Mouse (Mus musculus) liver, embryonic 13.5 days (tissue): ENCODE results near the gene Trappc4. TPM values are rescaled to one million over a fixed set of nuclear protein-coding genes. Genes with fewer than 3 reads are reported as not detected.
A peak's percentile ranks its signal among the peaks of the same experiment; 100 is the strongest.

Experiments
- ATAC-seq: fragments of 200-750 bp; cut with Nextera tagmentation; 2 replicates; pipeline ENCODE4 v1.8.0; 2017; ENCODE audit warnings: low read depth, mild to moderate bottlenecking, moderate number of reproducible peaks, moderate library complexity
- DNase-seq: peaks from one replicate; pipeline ENCODE4 v3.0.0; 2022
- H3K27ac ChIP-seq: fragments of 300-500 bp; sonication (generic); 2 replicates; pipeline ENCODE4 v1.5.1; 2015; ENCODE audit warnings: moderate library complexity, mild to moderate bottlenecking, inconsistent platforms
- H3K27me3 ChIP-seq: fragments of 300-500 bp; sonication (generic); 2 replicates; pipeline ENCODE4 v1.6.1; 2015; ENCODE audit warnings: mild to moderate bottlenecking, inconsistent platforms
- H3K36me3 ChIP-seq: fragments of 300-500 bp; sonication (generic); 2 replicates; pipeline ENCODE4 v1.6.1; 2015; ENCODE audit warnings: mild to moderate bottlenecking, inconsistent platforms
- H3K4me1 ChIP-seq: fragments of 300-500 bp; sonication (generic); replicated peaks from 2 replicates; pipeline ENCODE4 v1.6.1; 2015; ENCODE audit warnings: inconsistent platforms
- H3K4me2 ChIP-seq: fragments of 300-500 bp; sonication (generic); 2 replicates; pipeline ENCODE4 v1.6.1; 2015; ENCODE audit warnings: inconsistent platforms, mild to moderate bottlenecking, moderate library complexity
- H3K4me3 ChIP-seq: fragments of 300-500 bp; sonication (generic); replicated peaks from 2 replicates; pipeline ENCODE4 v1.5.1; 2015; ENCODE audit warnings: mild to moderate bottlenecking, inconsistent platforms
- H3K9ac ChIP-seq: fragments of 300-500 bp; sonication (generic); 2 replicates; pipeline ENCODE4 v1.6.1; 2015; ENCODE audit warnings: mild to moderate bottlenecking, inconsistent platforms
- H3K9me3 ChIP-seq: fragments of 300-500 bp; sonication (generic); replicated peaks from 2 replicates; pipeline ENCODE4 v1.6.1; 2016; ENCODE audit warnings: inconsistent platforms
- WGBS: fragments of 180-500 bp; shearing (Covaris S2); methylation state at CpG from one replicate; pipeline ENCODE4 v1.1.7; 2015; ENCODE audit not compliant: insufficient replicate concordance; 5-methylcytosine and 5-hydroxymethylcytosine counted together
- polyA plus RNA-seq: library from polyadenylated mRNA; unstranded; fragments of >200 nt; fragmentation: Nextera tagmentation; extraction: Ambion mirVana; gene quantifications from 2 replicates; pipeline ENCODE4 v1.2.1, GENCODE M21; 2015

Gene Trappc4
- polyA plus RNA-seq, 1 experiment from 2014 or later, result 68.3 TPM

- Histone ChIP-seq H3K27me3 (no peaks in the 10 kb centered on the region), H3K4me3 (no peak overlapping the region), H3K9me3 (no peaks in the 10 kb centered on the region), H3K9ac (no peak overlapping the region), H3K4me1 (peaks cover 45% of the 10 kb centered on the region), H3K4me2 (no peak overlapping the region), H3K36me3 (peaks cover 75% of the 10 kb centered on the region), H3K27ac (no peak overlapping the region)
- 73% methylated on average over 3 of the region's 3 CpGs for WGBS
- ATAC-seq (no peak), DNase-seq (no peak)
These were observed 2.4 kb downstream of the Trappc4 start for GRCm38 (mm10) chr9:44405011-44405410.

- Histone ChIP-seq H3K9me3 (no peaks in the 10 kb centered on the region), H3K4me1 (peaks cover 51% of the 10 kb centered on the region), H3K36me3 (peaks cover 67% of the 10 kb centered on the region), H3K4me2 (no peak overlapping the region), H3K27ac (no peak overlapping the region), H3K4me3 (no peak overlapping the region), H3K9ac (no peak overlapping the region; the same call in 1 of the 2 replicates), H3K27me3 (no peaks in the 10 kb centered on the region)
- DNase-seq (no peak), ATAC-seq (no peak)
- WGBS, result 72% methylated on average over 4 of the region's 4 CpGs
These were observed 6.3 kb downstream of the Trappc4 start for GRCm38 (mm10) chr9:44401081-44401480.

- no peak for ATAC-seq
- 83% methylated on average over 6 of the region's 6 CpGs for WGBS
- Histone ChIP-seq H3K4me1 (peaks cover 44% of the 10 kb centered on the region), H3K9me3 (no peaks in the 10 kb centered on the region), H3K36me3 (peaks cover 59% of the 10 kb centered on the region), H3K27ac (no peak overlapping the region), H3K9ac (no peak overlapping the region), H3K4me3 (no peak overlapping the region), H3K27me3 (no peaks in the 10 kb centered on the region), H3K4me2 (no peak overlapping the region)
- no peak for DNase-seq
These were observed 7.6 kb downstream of the Trappc4 start for GRCm38 (mm10) chr9:44399795-44400114.

GRCm38 (mm10) chr9:44399114-44399794, 8.1 kb downstream of the Trappc4 start:
- Histone ChIP-seq H3K27me3 (no peaks in the 10 kb centered on the region), H3K4me2 (peak overlapping the region; percentile 99), H3K9ac (peak overlapping the region; percentile 95), H3K9me3 (no peaks in the 10 kb centered on the region), H3K27ac (peak overlapping the region; percentile 93; the same call in 1 of the 2 replicates), H3K4me3 (peak overlapping the region; percentile 88), H3K4me1 (peaks cover 44% of the 10 kb centered on the region), H3K36me3 (peaks cover 54% of the 10 kb centered on the region)
- ATAC-seq (no peak), DNase-seq (no peak)
- WGBS, result 83% methylated on average over 13 of the region's 13 CpGs

- ATAC-seq (no peak), DNase-seq (no peak)
- Histone ChIP-seq H3K27ac (peak overlapping the region; percentile 93), H3K4me3 (peak overlapping the region; percentile 88), H3K27me3 (no peaks in the 10 kb centered on the region), H3K9me3 (no peaks in the 10 kb centered on the region), H3K4me1 (peaks cover 44% of the 10 kb centered on the region), H3K36me3 (peaks cover 47% of the 10 kb centered on the region), H3K4me2 (peak overlapping the region; percentile 99), H3K9ac (peak overlapping the region; percentile 95)
- 78% methylated on average over 9 of the region's 9 CpGs for WGBS
These were observed 8.8 kb downstream of the Trappc4 start for GRCm38 (mm10) chr9:44398551-44398950.

- no peaks in the 10 kb centered on the region for H3K9me3 ChIP-seq
- peak overlapping the region; percentile 95 for H3K9ac ChIP-seq
- H3K4me3 ChIP-seq, result peak overlapping the region; percentile 88
- peaks cover 42% of the 10 kb centered on the region for H3K36me3 ChIP-seq
- ATAC-seq (no peak), DNase-seq (no peak)
- H3K27ac ChIP-seq, result peak overlapping the region; percentile 93
- WGBS, result 45% methylated on average over 4 of the region's 4 CpGs
- peak overlapping the region; percentile 99 for H3K4me2 ChIP-seq
- H3K27me3 ChIP-seq, result no peaks in the 10 kb centered on the region
- H3K4me1 ChIP-seq, result peaks cover 44% of the 10 kb centered on the region
These were observed 9.3 kb downstream of the Trappc4 start for GRCm38 (mm10) chr9:44398087-44398486.

- Histone ChIP-seq H3K4me1 (peaks cover 44% of the 10 kb centered on the region), H3K4me2 (peak within 1 kb of the TSS; percentile 99), H3K27ac (peak within 1 kb of the TSS; percentile 93), H3K27me3 (no peaks in the 10 kb centered on the region), H3K9me3 (no peaks in the 10 kb centered on the region), H3K4me3 (peak within 1 kb of the TSS; percentile 88), H3K36me3 (peaks cover 34% of the 10 kb centered on the region), H3K9ac (peak within 1 kb of the TSS; percentile 95)
- under 1% methylated on average over 43 of the region's 43 CpGs for WGBS
- ATAC-seq, result peak; percentile 98
- peak; percentile 95 for DNase-seq
These were observed 10.6 kb downstream of the Trappc4 start, which contains the start of gene Slc37a4 for GRCm38 (mm10) chr9:44396684-44397411. Slc37a4 (plus strand) TSS chr9:44396852.

GRCm38 (mm10) chr9:44391466-44391865, 15.9 kb downstream of the Trappc4 start:
- ATAC-seq (peak; percentile 39; the same call in 1 of the 2 replicates), DNase-seq (peak; percentile 55)
- Histone ChIP-seq H3K4me2 (no peak overlapping the region), H3K4me3 (no peak overlapping the region), H3K9me3 (no peaks in the 10 kb centered on the region), H3K27me3 (no peaks in the 10 kb centered on the region), H3K9ac (no peak overlapping the region), H3K36me3 (peaks cover 58% of the 10 kb centered on the region), H3K4me1 (peaks cover 7% of the 10 kb centered on the region), H3K27ac (no peak overlapping the region)
- WGBS, result 34% methylated on average over 4 of the region's 4 CpGs

GRCm38 (mm10) chr9:44389273-44389672, 18.1 kb downstream of the Trappc4 start:
- Histone ChIP-seq H3K27me3 (no peaks in the 10 kb centered on the region), H3K36me3 (peaks cover 80% of the 10 kb centered on the region), H3K9ac (no peak overlapping the region), H3K4me1 (no peaks in the 10 kb centered on the region), H3K27ac (no peak overlapping the region), H3K4me2 (no peak overlapping the region), H3K9me3 (no peaks in the 10 kb centered on the region), H3K4me3 (no peak overlapping the region)
- 63% methylated on average over 8 of the region's 8 CpGs for WGBS
- ATAC-seq (no peak), DNase-seq (peak; percentile 28)

GRCm38 (mm10) chr9:44387221-44387620, 20.2 kb downstream of the Trappc4 start:
- no peaks in the 10 kb centered on the region for H3K27me3 ChIP-seq
- no peaks in the 10 kb centered on the region for H3K9me3 ChIP-seq
- peaks cover 96% of the 10 kb centered on the region for H3K36me3 ChIP-seq
- no peak overlapping the region for H3K4me2 ChIP-seq
- H3K9ac ChIP-seq, result no peak overlapping the region
- WGBS, result 80% methylated on average over 3 of the region's 3 CpGs
- no peak overlapping the region for H3K4me3 ChIP-seq
- no peak for DNase-seq
- no peaks in the 10 kb centered on the region for H3K4me1 ChIP-seq
- ATAC-seq, result no peak
- H3K27ac ChIP-seq, result no peak overlapping the region

GRCm38 (mm10) chr9:44384596-44384995, 22.8 kb downstream of the Trappc4 start:
- Histone ChIP-seq H3K9me3 (no peaks in the 10 kb centered on the region), H3K4me3 (no peak overlapping the region), H3K4me1 (peaks cover 18% of the 10 kb centered on the region), H3K36me3 (peaks cover 91% of the 10 kb centered on the region), H3K27ac (no peak overlapping the region), H3K4me2 (no peak overlapping the region), H3K9ac (no peak overlapping the region), H3K27me3 (no peaks in the 10 kb centered on the region)
- DNase-seq (no peak), ATAC-seq (no peak)
- 82% methylated on average over 13 of the region's 13 CpGs for WGBS
